Mouse (Mus musculus) retina, embryonic 14.5 days (tissue): ENCODE results near the gene Mib2.
"Not testable (repeated sequence)": the region's sequence is repeated elsewhere in the genome, so short reads cannot be mapped to it uniquely, and the experiment has no call there.

Source experiments
- DNase-seq: peaks from one replicate; pipeline ENCODE4 v3.0.0-alpha.2; 2015; ENCODE audit warnings: low spot score

Mib2 gene

DNA sequence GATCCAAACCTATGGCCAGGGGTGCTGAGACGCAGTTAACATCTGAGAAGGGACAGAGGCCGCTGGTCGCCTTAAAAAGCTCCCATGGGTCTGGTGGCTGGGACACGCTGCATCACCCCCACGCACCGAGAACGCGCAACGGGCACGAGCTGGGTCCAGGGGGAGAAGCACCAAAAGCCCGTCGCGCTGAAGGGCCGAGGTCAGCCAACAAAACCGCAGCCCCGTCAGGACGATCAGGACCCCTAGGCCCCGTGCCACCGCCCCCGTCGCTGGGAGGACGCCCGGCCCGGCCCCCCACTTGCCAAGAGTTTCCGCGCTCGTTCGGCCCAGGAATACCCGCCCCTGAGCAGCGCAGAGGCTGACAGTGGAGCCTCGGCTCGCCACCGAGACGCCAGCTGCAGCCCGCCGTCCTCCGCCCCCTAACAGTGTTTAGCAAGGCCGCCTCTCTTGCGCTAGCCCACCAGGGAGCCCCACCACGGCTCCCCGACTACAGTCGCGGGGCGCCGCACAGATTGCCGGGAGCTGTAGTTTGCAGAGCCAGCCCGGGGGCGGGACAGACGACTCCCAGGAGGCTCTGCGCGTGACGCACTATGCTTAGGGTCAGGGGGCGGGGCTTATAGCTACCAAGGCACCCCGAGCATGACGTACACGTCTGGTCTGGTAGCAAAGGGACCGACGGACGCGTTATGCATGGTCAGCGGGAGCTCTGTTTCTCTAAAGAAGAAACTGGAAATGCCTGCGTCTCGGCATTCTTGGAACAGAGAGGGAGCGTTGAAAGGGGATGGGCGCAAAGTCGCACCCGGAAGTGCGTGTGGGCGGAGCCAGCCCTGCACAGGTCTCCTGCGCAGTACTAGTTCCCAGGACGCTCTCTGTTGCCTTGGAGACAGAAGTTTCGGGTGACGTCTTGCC is at the start of gene Mib2:
Mib2 (minus strand) TSS at position 510 of the 909 bp plus-strand sequence.
- peak; percentile 99 for DNase-seq

DNA sequence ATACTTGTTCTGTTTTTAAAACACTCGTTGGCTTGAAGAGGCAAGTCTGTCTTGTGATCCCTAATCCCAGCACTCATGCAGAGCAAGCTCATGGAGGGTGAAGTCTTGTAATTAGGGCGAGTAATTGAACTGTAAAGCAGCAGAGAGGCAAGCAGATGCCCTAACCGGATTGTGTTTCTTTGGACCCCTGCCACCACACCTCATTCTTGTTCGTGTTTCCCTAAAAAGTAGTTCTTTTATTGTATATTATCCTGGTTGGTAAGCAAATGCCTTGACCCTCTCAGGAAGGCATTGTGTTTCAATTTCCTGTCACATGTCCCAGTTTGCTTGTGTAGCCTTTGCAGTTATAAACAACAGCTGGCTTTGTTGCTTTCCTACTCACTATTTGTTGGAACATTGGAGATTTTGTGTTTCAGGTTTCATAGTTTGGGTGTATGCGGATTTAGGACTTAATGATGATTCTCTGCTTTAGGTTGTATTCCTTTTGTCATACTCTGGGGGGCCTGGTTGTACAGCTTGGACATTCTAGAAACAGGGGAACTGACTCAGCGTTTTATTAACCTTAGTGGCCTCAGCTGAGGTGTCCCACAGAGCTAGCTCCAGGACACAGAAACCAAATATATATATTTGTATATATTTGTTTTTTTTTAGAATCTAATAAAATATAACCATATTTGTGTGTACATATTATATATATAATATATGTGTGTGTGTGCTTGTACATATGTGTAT is 41.7 kb upstream of the Mib2 start:
- DNase-seq, result peak; percentile 32

DNA sequence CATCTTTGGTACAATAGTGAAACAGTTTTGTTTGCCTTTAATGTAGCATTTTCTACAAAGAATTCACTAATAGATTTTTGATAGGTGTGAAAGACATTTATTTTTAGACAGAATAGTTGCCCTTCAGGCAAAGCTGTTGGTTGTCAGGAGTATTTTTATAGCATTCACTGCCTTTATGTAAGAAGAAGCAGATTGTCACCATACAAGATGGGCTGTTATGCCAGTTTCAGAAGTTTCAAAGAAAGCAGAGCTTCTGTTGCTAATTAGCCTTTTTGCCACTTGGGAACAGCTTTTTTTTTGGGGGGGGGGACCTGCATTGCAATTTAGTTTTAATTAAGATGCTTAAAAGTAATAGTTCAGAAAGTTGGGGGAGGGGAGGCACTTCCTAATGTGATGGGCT is 40.0 kb upstream of the Mib2 start:
- DNase-seq, result no peak

DNA sequence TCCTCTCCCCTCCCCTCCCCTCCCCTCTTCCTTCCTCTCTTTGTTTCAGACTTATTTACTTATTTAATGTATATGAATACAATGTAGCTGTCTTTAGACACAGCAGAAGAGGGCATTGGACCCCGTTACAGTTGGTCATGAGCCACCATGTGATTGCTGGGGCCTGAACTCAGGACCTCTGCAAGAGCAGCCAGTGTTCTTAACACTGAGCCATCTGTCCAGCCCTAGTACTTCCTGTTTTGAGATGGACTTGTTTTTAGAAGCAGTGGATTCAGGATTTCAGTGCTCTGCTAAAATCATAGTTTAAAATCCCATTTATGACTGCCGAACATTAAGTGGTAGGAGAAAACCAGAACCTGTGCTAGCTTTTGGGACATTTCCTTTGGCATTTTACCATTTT is 39.6 kb upstream of the Mib2 start:
- no peak for DNase-seq

DNA sequence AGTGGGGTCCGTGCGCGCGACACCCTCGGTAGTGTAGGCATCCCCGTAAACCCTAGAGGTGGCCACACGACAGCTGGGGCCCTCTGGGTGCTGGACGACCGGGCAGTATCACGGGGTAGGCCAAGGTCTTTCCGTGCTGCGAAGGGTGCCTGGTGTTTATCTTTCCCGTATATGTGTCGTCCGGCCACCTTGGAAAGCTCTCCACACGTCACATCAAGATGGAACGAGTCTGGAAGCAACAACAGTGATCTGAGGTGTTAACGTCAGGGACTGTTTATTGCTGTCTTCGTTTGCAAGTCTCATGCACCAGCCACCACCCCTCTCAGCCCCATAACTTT is 36.6 kb upstream of the Mib2 start:
- no peak for DNase-seq

DNA sequence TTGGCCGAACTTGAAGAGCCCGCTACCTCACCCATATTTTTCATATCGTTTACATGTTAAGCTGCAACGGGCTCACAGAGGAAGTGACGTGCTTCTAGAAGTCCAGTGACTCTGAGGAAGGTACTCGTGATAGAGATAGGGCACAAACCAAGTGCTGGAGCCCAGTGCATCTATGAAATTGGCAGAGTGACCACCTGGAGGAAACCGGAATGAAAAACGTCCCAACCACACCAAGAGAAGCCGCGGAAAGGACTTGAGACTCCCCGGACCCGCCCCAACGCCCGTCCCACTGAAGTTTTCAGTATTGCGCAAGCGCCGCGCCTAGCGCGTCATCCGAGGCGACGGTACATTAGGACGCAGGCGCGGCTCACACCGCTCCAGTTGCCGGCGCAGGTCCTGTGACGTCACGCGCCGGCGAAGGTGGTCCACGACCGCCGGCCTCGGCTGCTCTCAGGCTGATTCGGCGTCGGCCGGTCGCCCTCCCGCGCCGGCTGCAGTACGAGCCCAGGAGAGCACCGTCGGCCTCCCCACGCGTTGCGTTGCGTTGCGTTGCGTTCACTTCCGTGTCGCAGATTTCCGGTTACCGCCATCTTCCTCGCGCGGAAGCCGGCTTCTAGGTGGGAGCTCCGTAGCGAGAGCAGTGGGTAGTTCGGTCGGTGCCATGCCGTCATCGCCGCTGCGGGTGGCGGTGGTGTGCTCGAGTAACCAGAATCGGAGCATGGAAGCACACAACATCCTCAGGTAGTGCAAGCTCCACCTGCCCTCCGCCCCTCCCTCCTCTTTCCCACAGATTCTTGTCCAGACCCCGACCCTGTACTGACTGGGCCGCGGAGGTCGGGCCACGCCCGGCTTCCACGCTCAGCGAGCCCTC is 36.0 kb upstream of the Mib2 start, which contains the start of gene Ssu72:
Ssu72 (plus strand) TSS at position 80 of the 871 bp plus-strand sequence.
- peak; percentile 96 for DNase-seq

DNA sequence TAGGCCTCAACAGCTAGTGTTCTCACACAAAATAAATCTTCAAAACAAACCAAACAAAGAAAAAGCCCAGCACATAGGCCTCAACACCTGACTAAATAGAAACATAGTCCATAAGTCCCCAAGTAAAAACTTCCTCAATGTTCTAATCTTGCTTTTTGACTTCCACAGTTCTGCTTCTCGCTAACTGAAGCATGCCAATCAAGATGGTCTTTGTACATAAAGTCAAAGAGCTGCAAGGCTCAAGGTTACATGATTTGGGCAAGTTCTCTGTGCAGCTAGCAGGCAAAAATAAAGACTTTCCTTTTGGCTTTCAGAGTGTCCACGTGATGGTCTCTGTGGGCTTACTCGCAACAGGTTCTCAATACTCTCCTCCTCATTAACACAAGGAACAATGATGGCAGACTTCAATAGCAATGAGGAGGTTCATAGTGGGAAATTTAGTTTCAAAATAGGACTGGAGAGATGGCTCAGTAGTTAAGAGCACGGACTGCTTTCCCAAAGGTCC is 34.5 kb upstream of the Mib2 start:
- DNase-seq, result no peak

DNA sequence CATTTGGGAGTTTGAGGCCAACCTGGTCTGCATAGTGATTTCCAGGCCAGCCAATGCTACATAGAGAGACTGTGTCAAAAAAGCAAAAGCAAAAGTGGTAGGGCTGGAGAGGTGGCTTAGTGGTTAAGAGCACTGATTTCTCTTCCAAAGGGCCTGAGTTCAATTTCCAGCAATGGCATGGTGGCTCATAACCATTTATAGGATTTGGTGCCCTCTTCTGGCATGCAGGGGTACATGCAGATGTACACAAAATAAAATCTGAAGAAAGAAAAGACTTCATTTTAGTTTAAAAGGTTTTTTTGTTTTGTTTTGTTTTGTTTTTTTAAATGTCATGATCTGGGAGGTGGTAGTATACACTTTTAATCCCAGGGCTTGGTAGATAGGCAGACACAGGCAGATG is 31.4 kb upstream of the Mib2 start:
- peak; percentile 51 for DNase-seq

DNA sequence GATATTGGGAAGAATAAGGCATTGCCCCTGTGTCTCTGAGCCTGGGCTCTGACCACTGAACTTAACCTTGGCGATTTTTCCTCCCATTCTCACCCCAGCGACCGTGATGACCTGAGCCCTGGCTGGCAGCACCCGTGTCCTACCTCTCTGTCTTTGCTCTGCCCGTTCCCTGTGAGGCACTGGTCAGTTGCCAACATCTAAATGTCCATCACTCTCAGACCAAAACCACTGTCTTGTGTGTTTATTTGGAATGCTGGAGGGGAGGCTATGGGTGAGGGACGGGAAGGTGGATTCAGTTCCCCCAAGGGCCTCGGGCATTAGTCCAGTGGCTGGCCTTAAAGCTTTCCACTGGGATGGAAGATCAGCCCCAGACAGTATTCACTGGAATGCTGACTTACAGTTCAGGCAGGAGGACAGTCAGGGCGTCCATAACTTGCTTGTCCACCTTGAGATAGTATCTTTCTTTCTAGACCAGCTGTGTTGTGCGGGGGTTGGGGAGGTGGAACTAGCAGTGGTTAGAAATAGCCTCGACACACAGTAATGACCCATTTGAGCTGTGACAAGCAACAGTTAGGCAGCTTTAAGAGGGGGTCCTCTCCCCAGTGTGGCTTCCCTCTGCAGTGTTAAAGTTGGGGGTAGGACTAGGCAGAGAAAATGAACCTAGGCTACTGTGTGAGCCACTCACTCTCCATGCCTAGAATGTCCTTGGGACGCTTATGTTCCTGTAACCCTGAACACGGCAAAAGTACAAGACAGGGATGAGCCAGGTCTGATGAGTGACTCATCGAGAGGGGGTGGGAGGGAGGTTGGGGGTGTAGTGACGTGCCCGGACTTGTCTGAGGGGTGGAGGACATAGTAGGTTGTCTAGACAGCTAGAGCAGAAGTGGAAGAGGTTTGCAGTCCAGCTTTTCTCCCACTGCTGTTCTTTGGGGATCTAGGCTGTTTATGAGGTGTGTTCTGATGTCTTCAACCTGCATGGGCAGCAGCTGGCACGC is 27.6 kb upstream of the Mib2 start:
- DNase-seq, result no peak

DNA sequence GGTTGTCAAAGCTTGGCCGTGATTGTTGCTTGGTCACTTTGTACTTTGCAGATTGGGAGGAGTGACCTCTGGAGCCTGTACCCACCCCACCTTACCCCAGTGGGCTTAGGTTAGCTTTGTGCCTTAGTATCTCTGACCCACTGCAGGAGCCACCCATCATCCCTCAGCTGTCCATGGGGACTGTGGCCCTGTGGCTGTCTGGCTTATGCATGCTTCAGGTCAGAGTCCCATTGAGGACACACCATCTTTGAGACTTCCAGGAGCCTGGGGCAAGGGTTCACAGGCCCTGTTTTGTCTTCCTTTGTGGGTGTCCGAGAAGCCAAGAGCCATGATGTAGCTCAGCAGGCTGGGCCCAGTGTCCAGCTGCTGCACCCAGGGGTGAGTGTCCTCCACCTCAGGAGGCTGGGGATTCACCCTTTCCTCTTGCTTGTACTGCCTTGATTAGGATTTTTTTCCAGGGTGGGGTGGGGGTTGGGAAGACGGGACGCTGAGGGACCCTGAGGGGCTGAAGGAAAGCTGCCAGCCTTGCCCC is 26.6 kb upstream of the Mib2 start:
- no peak for DNase-seq

DNA sequence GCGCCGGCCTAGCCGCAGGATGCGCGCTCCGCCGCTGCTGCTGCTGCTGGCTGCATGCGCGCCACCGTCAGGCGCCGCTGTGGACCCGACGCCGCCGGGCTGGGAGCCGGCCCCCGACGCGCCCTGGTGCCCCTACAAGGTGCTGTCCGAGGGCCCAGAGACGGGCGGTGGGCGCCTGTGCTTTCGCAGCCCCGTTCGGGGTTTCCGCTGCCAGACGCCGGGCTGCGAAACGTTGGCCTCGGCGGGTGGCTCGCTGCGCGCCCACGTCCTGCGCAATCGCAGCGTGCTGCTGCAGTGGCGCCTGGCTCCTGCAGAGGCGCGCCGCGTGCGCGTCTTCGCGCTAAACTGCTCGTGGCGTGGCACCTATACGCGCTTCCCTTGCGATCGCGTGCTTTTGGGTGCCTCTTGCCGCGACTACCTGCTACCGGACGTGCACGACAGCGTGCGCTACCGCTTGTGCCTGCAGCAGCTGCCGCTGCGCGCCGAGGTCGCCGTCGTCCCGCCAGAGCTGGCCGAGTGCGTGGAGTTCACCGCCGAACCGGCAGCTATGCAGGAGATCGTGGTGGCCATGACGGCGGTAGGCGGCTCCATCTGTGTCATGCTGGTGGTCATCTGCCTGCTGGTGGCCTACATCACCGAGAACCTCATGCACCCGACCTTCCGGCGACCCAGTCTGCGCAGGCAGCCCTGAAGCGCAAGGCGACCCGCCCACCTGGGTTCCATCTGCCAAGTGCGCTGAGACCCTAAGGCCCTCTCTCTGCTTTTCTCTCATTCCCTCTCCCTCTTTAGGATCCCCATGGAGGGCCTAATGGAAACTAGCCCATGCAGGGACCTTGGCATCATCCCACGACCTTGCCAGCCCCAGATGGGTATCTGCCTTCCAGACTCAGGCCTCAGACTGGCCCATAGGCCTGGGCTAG is 25.7 kb upstream of the Mib2 start:
- peak; percentile 73 for DNase-seq

DNA sequence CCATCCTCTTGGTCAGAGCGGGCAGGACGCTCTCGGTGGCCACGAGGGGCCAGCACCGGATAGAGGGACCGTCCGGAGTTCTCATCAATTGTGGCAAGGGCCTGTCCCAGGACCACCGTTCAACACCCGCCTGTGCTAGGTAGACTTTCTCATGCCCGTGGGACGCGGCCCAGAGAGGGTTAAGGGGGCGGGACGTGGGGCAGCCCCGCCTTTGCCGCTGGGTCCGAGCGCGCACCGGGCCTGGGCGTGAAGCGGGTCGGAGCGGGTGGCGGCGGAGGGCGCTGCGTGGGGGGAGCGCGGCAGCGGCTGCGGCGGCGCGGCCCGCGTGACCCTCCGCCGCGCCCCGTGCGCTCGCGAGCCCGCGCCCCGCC is 25.1 kb upstream of the Mib2 start, which contains the start of gene Fndc10:
Fndc10 (plus strand) TSS at position 232 of the 371 bp plus-strand sequence.
- DNase-seq, result peak; percentile 72

DNA sequence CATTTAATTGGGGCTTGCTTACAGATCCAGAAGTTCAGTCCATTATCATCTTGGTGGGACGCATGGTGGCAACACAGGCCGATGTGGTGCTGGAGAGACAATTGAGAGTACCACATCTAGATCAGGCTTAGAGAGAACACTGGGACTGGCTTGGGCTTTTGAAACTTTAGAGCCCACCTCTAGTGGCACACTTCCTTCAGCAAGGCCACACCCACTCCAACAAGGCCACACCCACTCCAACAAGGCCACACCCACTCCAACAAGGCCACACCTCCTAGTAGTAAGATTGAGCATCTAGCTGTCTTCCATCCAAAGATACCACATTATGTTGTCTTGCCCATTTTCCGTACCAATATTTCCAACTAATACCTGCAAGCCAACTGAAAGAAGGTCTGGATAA is 23.4 kb upstream of the Mib2 start:
- DNase-seq, result no peak

DNA sequence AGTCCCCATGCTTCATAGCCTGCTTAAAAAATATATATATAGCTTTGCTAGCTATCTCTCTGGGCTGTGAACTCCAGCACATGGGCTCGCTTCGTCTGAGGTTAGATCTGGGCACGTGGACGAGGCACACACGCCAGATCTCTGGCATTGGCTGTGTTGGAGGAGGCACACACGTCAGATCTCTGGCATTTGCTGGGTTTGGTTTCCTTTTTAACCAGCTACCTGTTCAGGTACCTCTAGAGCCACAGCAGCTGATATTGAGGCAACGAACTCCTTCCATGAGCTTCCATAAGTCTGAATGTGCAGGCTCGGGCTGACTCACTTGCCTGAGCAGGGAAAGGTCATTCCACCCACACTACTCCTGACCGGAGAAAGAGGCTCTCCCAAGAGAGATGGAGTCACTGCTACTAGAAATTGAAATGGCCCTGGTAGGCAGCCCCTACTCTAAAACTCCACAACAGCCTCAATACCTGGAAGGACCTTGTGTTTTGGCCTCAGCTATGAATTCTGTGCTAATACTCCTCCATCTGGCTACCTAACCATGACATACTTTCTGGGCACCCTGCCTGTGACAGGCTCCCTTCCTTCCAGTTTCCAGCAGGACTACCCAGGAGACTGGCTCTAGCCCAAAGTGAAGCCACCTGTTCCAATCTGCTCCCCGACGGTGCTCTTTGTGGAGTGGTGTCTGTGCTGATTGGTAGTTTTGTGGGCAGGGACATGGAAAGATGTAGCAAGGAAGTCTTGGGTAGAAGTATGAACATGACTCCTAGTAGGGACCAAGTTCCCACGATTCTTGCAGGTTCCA is 21.8 kb upstream of the Mib2 start:
- DNase-seq, result no peak

DNA sequence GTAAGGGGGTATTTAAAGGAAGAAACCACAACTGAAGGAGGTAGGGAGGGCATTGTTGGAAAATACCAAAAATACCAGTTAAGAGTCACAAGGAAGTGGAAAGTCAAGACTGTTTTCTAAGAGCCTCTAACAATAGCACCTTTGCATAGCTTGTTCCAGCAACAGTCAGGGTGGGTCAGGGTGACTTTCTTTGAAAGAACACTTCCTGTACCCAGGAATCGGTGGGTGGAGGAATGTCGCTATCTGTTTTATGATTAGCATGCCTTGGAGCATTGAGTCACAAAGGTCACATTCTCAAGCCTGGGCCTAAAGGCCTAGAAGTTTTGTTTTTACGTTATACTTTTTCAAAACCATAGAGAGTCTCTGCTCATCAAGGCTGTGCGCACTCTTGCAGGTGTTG is 18.8 kb upstream of the Mib2 start:
- DNase-seq, result not testable (repeated sequence)

DNA sequence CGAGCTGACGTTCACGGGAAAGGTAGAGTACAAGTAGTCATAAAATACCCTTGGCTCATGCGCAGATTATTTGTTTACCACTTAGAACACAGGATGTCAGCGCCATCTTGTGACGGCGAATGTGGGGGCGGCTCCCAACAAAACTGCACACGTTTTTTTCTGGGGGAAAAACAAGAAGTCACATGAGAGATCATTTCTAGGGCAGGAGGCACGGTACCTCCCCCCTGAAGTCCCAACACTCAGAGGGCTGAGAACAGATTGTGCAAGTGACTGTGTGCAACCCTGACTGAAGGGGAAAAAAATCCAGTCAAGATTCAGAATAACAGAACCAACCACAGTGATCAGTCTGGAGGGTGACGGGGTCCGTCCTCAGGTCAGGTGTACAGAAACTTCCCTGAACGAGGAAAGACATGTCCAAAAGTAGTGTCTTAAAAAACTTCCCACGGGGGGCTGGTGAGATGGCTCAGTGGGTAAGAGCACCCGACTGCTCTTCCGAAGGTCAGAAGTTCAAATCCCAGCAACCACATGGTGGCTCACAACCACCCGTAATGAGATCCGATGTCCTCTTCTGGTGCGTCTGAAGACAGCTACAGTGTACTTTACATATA is 14.8 kb upstream of the Mib2 start:
- not testable (repeated sequence) for DNase-seq

DNA sequence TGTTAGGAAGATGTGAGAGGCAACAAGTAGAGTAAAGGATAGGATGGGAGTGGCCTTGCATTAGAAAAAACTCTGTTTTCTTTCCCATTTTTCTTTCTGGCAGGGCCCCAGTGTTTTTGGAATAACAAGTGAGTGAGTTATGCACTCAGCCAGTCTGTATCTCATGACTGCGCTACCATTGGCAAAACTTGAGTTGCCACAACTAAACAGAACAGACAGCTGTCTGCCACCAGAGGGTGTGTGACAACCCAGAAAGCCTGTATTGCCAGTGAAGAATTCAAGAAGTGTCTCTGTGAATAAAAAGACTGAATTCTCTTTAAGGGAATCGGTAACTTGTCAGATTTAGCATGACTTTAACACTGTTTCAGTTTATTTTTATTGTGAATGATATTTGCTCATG is 7.0 kb upstream of the Mib2 start:
- DNase-seq, result no peak

DNA sequence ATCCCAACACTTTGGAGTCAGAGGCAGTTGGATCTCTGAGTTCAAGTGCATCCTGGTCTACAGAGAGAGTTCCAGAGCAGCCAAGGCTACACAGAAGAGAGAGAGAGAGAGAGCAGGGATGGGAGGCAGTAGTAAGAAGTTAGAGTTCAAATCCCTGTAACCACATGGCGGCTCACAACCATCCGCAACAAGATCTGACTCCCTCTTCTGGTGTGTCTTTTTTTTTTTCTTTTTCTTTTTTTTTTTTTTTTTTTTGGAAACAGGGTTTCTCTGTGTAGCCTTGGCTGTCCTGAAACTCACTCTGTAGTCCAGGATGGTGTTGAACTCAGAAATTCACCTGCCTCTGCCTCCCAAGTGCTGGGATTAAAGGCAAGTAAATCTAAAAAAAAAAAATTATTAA is 3.1 kb upstream of the Mib2 start:
- no peak for DNase-seq
